Mouse (Mus musculus) limb, embryonic 10.5 days (tissue): Measurements from ENCODE around the gene Hist1h2ah. TPM values are rescaled to one million over a fixed set of nuclear protein-coding genes. Genes with fewer than 3 reads are reported as not detected.

Experiments used
- DNase-seq: peaks from one replicate; pipeline ENCODE4 v3.0.0-alpha.2; 2017; ENCODE audit warnings: low spot score
- H3K27ac ChIP-seq: fragments of 300-500 bp; sonication (generic); 2 replicates; pipeline ENCODE4 v1.5.1; 2016; ENCODE audit warnings: mild to moderate bottlenecking
- H3K27me3 ChIP-seq: fragments of 300-500 bp; sonication (generic); 2 replicates; pipeline ENCODE4 v1.6.1; 2016; ENCODE audit warnings: low read depth, mild to moderate bottlenecking; ENCODE audit not compliant: poor library complexity, severe bottlenecking
- H3K36me3 ChIP-seq: fragments of 300-500 bp; sonication (generic); 2 replicates; pipeline ENCODE4 v1.6.1; 2016; ENCODE audit warnings: mild to moderate bottlenecking, moderate library complexity
- H3K4me1 ChIP-seq: fragments of 300-500 bp; sonication (generic); 2 replicates; pipeline ENCODE4 v1.6.1; 2016
- H3K4me3 ChIP-seq: fragments of 300-500 bp; sonication (generic); 2 replicates; pipeline ENCODE4 v1.5.1; 2016; ENCODE audit warnings: mild to moderate bottlenecking, moderate library complexity
- H3K9me3 ChIP-seq: fragments of 300-500 bp; sonication (generic); replicated peaks from 2 replicates; pipeline ENCODE4 v1.6.1; 2016; ENCODE audit warnings: mild to moderate bottlenecking
- WGBS: fragments of 180-500 bp; shearing (Covaris S2); methylation state at CpG from one replicate; pipeline ENCODE4 v1.1.7; 2016; 5-methylcytosine and 5-hydroxymethylcytosine counted together
- polyA plus RNA-seq: library from polyadenylated mRNA; unstranded; fragments of >200 nt; fragmentation: Nextera tagmentation; extraction: Ambion mirVana; gene quantifications from 2 replicates; pipeline ENCODE4 v1.2.1, GENCODE M21; 2016

Gene Hist1h2ah
- polyA plus RNA-seq, 1 experiment from 2014 or later, result 7.3 TPM

DNA sequence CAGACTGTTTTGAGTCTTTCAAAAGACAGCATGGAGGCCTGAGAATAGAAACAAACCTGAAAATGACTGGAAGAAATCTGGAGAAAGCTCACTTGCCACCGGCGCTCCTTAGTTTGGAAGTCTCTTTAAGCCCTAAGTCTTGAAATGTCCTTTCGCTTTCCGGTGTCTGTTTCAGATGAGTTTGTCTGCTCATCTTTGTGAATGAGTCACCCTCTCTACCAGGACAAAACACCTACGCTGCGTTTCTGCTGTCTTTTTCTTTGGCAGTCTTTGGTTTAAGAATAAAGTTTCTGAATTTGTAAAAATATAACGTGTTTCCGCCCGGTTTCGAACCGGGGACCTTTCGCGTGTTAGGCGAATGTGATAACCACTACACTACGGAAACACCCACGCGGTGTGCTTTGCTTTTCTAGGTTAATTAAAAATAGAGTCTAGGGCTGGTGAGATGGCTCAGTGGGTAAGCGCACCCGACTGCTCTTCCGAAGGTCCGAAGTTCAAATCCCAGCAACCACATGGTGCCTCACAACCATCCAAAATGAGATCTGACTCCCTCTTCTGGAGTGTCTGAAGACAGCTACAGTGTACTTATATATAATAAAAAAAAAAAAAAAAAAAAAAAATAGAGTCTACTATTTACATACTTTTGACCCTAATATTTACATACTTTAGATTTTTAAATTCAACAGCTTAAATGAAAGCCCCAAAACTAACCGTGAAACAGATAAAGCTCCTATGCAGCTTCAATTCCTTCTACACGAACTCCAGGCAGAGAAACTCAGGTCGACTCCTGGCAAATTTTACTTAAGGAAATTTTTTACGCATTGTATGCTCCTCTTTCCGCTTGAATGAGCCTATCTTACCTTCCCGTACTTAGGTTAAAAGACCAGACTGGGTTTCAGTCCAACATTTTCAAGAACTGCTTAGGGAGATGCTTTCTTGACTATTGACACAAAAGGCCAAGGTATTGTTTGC, 19.6 kb downstream of the Hist1h2ah start:
- H3K4me1 ChIP-seq, result peaks cover 7% of the 10 kb centered on the region

DNA sequence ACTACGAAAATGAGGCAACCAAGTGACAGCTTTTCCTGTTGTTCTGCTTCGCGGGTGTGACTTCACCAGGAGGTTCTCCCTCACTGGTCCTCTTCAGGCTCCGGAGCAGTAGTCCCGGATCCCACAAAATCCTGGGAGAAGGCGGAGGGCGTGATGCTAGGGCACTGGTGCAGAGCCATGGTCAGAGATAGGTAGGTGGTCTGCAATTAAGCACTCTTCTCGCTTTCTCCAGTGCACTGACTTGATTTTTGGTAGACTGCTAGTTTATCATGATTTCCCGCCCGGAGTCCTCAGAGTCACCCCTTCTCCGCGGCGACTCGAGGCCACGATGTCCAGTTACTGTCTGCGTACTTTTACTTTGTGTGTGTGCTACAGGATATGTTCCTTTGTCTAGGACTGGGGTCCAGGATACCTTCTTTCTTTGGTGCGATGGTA, 20.9 kb downstream of the Hist1h2ah start:
- Histone ChIP-seq H3K27ac (no peak overlapping the region), H3K27me3 (peaks cover 85% of the 10 kb centered on the region), H3K9me3 (no peaks in the 10 kb centered on the region), H3K4me1 (peaks cover 7% of the 10 kb centered on the region), H3K36me3 (no peaks in the 10 kb centered on the region), H3K4me3 (peak overlapping the region; percentile 37)
- no peak for DNase-seq
- WGBS, result 10% methylated on average over 17 of the region's 17 CpGs

More for the DNA sequence above, 19.6 kb downstream of the Hist1h2ah start:
- H3K9me3 ChIP-seq, result no peaks in the 10 kb centered on the region
- 16% methylated on average over 27 of the region's 27 CpGs for WGBS
- peak; percentile 85 for DNase-seq
- peaks cover 82% of the 10 kb centered on the region for H3K27me3 ChIP-seq
- H3K27ac ChIP-seq, result no peak overlapping the region
- no peaks in the 10 kb centered on the region for H3K36me3 ChIP-seq
- peak overlapping the region; percentile 5; the same call in 1 of the 2 replicates for H3K4me3 ChIP-seq

DNA sequence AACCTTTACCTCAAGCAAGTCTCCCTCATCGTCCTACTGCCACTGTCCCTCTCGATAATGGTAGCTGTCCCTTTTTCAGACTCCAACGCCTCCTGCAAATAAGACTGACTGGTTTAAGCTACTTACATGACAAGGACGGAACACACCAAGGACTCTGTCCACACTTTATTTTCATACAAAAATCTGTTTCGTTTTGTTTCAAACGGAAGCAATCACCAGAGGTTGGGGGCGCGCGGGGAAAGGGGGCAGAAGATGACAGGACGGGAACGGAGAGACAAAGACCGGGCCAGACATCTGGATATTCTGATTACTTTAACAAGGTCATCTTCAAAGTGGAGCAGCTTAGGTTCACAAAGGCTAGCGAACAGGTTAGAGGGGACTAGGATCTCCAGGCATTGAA, 21.7 kb downstream of the Hist1h2ah start:
- Histone ChIP-seq H3K9me3 (no peaks in the 10 kb centered on the region), H3K27ac (no peak overlapping the region), H3K4me3 (peak overlapping the region; percentile 37; the same call in 1 of the 2 replicates), H3K27me3 (peaks cover 85% of the 10 kb centered on the region), H3K4me1 (peaks cover 7% of the 10 kb centered on the region), H3K36me3 (no peaks in the 10 kb centered on the region)
- 16% methylated on average over 13 of the region's 13 CpGs for WGBS
- DNase-seq, result no peak

DNA sequence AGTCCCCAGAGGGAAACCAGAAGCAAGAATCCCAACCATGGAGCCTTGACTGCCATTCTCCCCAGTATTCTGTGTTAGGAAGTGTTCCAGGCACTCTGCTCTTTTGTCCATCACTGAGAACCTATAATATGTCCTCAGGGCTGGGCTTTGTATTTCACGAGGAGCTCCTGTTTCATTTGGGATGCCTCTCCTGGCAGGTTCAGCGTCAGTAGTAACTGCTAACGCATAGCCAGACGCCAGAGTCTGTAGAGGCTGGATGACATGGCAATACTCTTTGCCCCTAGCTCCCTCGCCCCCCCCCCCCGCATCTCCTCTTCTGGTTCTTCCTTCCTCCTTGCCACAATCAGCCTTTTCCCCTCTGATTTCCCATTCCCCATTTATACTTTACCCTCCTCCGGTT, 25.7 kb downstream of the Hist1h2ah start, which contains the start of gene Prss16:
Gene Prss16, minus strand, starts transcription at position 101 of the 400 bp plus-strand sequence.
- no peaks in the 10 kb centered on the region for H3K36me3 ChIP-seq
- no peaks in the 10 kb centered on the region for H3K9me3 ChIP-seq
- WGBS, result 40% methylated on average over 6 of the region's 7 CpGs
- H3K27me3 ChIP-seq, result peaks cover 100% of the 10 kb centered on the region
- no peak within 1 kb of the TSS for H3K4me3 ChIP-seq
- peaks cover 26% of the 10 kb centered on the region for H3K4me1 ChIP-seq
- no peak for DNase-seq
- H3K27ac ChIP-seq, result no peak within 1 kb of the TSS

DNA sequence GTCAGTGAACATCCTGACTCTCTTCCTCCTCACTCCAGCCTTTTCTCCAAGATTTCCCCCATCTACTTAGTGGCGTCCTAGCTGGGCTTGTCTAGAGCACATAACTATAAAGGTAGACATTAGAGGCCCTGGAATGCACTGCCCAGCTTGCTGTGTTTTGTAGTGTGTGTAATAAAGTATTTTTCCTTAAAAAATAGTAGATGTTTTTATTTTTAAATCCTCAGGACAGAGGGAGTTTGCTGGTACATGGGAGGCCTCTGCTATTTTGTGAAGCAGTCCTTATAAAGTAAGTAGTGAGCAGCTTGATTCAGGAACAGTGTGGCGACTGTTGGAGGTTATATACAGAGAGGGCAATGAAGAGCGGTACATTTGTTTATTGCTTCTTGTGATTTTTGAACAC, 26.7 kb downstream of the Hist1h2ah start:
- Histone ChIP-seq H3K9me3 (no peaks in the 10 kb centered on the region), H3K36me3 (no peaks in the 10 kb centered on the region), H3K27ac (no peak overlapping the region), H3K4me1 (peaks cover 20% of the 10 kb centered on the region), H3K27me3 (peaks cover 100% of the 10 kb centered on the region), H3K4me3 (no peak overlapping the region)
- DNase-seq, result no peak
- WGBS, result 76% methylated on average over 3 of the region's 3 CpGs

DNA sequence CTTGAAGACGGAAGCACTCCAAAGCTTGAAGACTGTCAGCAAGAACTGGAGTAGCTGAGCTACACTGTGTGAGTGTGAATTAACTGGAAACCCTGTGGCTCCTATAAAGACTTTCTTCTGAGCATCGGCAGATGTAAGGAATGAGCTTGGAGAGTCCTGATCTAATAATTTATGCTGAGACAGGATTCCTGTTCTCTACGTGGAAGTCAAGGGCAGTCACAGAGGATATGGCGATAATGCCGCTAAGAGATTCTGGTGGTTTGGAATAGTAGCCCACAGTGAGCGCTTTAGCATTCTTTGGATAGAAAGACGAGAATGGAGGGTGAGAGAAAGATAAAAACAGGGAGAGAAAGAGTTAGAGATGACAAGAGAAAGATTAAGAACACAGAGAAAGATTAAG, 27.5 kb downstream of the Hist1h2ah start:
- Histone ChIP-seq H3K36me3 (no peaks in the 10 kb centered on the region), H3K27ac (no peak overlapping the region), H3K4me1 (peaks cover 20% of the 10 kb centered on the region), H3K9me3 (no peaks in the 10 kb centered on the region), H3K27me3 (peaks cover 100% of the 10 kb centered on the region), H3K4me3 (no peak overlapping the region)
- no peak for DNase-seq
- WGBS, result 53% methylated on average over 7 of the region's 7 CpGs

DNA sequence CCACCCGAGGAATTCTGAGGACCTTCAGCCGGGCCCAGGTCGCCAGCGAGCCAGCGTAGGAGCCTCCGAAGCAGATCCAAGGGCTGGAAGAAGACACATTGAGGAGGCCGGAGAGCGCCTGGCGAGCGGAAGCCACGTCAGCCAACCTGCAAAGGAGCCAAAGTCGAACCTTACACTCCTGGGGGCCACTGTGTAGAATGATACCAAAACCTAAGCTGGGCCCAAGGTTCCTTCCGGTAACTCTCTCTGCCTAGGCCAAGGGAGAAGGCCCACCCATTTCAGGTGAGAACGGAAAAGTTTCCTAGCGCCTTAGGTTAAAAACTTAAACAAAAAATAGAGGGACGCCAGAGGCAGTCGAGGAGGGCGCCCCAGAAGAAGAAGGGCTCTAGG, 28.3 kb downstream of the Hist1h2ah start:
- Histone ChIP-seq H3K27ac (no peak overlapping the region), H3K4me1 (peaks cover 20% of the 10 kb centered on the region), H3K9me3 (no peaks in the 10 kb centered on the region), H3K4me3 (peak overlapping the region; percentile 65), H3K27me3 (peaks cover 100% of the 10 kb centered on the region), H3K36me3 (no peaks in the 10 kb centered on the region)
- no peak for DNase-seq
- WGBS, result 2% methylated on average over 18 of the region's 18 CpGs

DNA sequence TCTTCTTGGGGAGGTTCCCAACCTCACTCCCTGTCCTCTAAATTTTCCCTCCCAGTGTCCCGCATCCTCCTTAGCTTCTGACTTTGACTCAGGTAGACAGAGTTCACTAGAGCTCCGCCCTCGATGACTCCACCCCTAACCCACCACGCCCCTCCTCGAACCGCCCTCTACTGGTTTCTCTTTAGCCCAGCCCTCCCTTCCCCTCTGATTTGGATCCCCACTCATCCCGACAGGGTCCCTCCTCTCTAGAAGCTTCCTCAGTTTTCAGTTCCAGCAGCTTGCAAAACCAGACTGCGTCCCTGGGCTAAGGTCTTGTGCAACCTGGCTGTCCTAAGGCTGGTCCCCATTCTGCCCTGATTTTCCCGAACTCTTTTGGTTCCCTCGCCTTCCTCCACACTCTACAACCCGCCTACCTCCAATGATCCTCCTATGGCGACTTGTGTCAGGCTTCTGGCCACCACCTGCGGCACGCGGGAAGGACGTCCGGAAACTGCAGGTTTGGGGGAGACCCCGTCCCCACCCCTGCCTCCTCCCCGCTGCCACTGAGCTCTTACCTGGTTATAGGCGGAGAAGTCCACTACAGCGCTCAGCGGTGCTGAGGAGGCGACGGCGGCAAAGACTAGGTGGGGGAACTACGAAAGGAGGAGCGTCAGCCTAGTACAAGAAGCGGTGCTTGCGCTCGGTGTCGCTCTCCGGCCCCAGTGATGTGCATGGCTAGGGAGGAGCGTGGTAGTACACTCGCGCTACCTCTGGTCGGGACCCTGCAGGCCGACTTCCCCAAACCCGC, 28.8 kb downstream of the Hist1h2ah start:
- peak; percentile 83 for DNase-seq
- Histone ChIP-seq H3K27ac (no peak overlapping the region), H3K27me3 (peaks cover 100% of the 10 kb centered on the region), H3K36me3 (no peaks in the 10 kb centered on the region), H3K9me3 (no peaks in the 10 kb centered on the region), H3K4me3 (peak overlapping the region; percentile 65), H3K4me1 (peaks cover 25% of the 10 kb centered on the region)
- under 1% methylated on average over 38 of the region's 38 CpGs for WGBS

DNA sequence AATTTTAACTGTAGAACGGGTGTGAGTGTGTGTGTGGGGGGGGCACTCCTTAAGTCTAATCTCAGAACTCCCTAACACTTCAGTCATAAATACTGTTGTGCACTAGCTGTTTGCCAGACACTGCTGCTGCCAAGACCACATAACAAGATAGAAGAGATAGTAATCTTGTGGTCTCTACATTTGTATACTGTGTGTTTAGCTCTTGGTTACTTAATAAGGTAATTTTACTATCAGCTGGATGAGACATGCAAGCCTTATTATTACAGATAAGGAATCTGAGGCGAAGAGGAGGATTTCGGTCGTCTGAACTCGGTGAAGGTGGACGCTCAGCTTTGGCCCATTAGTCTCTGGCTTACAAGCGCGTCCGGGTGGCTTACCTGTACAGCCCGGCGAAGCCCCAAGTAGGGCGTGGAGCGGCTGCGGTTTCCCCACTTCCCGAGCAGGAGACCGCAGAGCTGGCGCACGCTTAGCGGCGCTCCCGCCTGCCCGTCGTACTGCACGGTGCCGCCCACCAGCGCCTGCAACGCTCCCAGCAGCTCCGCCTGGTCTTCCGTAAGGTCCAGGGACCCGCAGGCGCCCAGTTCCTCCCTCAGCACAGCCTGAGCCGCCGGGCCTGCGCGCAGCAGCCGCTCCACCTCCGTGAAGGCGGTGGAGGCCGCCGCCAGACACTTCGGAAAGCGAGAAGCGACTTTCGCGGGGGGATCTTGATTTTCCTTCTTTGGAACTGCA, 29.6 kb downstream of the Hist1h2ah start:
- Histone ChIP-seq H3K4me3 (peak overlapping the region; percentile 65), H3K4me1 (peaks cover 25% of the 10 kb centered on the region), H3K27ac (peak overlapping the region; percentile 40; the same call in 1 of the 2 replicates), H3K36me3 (no peaks in the 10 kb centered on the region), H3K27me3 (peaks cover 100% of the 10 kb centered on the region), H3K9me3 (no peaks in the 10 kb centered on the region)
- whole genome bisulfite sequencing, result under 1% methylated on average over 45 of the region's 45 CpGs
- peak; percentile 73 for DNase-seq

DNA sequence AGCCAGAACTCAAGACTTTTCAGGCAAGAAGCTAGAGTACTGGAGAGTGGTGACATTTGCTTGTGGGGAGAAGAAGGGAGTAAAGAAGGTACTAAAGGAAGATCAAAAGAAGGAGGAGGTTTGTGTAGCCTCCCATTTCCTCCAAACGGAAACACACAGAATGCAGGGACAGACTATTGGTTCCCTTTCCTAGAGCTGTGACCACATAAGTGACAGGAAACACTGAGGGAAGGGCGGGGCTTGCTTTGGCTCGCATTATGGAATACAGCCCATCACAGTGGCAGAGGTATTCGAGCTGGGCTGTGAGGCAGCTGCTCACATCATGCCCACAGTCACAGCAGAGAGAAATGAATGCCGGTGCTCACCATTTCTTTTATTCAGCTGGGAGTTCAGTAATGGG, 33.5 kb downstream of the Hist1h2ah start:
- Histone ChIP-seq H3K27ac (no peak overlapping the region), H3K4me3 (no peak overlapping the region), H3K4me1 (peaks cover 29% of the 10 kb centered on the region), H3K36me3 (no peaks in the 10 kb centered on the region), H3K27me3 (peaks cover 100% of the 10 kb centered on the region), H3K9me3 (no peaks in the 10 kb centered on the region)
- 17% methylated on average over 5 of the region's 5 CpGs for WGBS
- DNase-seq, result no peak

DNA sequence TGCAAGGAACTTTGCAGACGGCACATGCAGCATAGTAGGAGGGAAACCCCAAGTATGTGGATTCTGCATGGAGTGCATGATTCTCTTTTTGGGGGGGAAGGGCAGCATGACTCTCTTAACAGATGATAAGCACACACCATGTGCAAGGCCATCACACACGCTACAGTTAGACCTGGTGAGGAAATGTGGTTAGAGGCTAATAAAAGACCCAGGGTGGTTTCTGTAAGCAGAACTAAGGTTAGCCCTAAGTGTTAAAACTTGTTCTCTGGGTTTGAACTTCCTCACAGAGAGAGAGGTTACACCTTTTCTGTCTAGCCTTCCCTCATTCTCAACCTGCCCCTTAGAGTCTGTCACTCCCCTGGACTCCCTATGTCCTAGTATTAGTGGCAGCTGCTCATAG, 34.0 kb downstream of the Hist1h2ah start:
- DNase-seq, result no peak
- WGBS, result 54% methylated on average over 2 of the region's 2 CpGs
- H3K36me3 ChIP-seq, result no peaks in the 10 kb centered on the region
- H3K27me3 ChIP-seq, result peaks cover 100% of the 10 kb centered on the region
- peaks cover 27% of the 10 kb centered on the region for H3K4me1 ChIP-seq
- no peak overlapping the region for H3K4me3 ChIP-seq
- no peaks in the 10 kb centered on the region for H3K9me3 ChIP-seq
- H3K27ac ChIP-seq, result no peak overlapping the region

DNA sequence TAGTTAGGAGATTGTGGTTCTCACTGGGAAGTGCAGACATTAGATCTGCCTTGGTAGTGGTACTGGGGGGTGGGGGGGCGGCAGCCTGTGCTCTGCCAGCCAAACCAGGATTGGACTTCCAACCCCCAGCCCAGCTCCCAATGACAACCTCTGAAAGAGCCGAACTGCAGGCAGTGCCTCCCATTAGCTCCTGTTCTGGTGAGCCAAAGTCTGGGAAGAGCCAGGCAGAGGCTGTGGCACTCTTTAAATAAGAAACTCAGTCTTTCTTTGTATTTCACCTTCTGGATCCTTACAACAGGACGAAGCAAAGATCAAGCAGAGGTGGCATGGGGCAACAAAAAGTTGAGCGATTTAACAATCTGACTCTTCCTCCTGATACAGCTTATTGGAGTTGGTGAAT, 36.2 kb downstream of the Hist1h2ah start:
- no peaks in the 10 kb centered on the region for H3K36me3 ChIP-seq
- no peak overlapping the region for H3K27ac ChIP-seq
- H3K27me3 ChIP-seq, result peaks cover 92% of the 10 kb centered on the region
- no peaks in the 10 kb centered on the region for H3K9me3 ChIP-seq
- WGBS, result 40% methylated on average over 4 of the region's 4 CpGs
- no peak for DNase-seq
- H3K4me1 ChIP-seq, result peaks cover 29% of the 10 kb centered on the region
- no peak overlapping the region for H3K4me3 ChIP-seq
